Mouse (Mus musculus): ENCODE data around the gene Cyb5d1. TPM values are rescaled to one million over a fixed set of nuclear protein-coding genes. Genes with fewer than 3 reads are reported as not detected.

Gene Cyb5d1
- total RNA-seq (2023) = 32.5 TPM

DNA sequence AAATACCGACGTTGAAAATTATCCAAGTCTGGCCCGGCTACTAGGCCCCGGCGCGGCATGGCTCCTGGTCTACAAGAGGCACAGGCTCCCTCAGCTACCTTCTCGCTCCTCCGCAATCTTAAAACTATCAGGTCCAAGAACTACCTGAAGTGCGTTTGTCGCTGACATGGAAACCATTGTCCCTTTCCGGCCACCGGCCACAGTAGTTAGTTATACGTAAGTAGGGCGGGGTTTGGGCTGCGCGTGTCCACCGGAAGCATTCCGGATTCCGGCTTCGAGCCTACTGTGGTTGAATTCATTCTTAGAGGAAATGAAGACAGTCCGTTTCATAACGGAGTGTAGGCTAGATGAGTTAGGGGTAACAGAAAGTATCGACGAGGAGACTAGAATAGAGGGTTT, at the start of gene Cyb5d1, which contains the start of gene Naa38:
TSS of gene Cyb5d1 (minus strand) at position 397 of the 399 bp plus-strand sequence.
TSS of gene Naa38 (plus strand) at position 253 of the 399 bp plus-strand sequence.

DNA sequence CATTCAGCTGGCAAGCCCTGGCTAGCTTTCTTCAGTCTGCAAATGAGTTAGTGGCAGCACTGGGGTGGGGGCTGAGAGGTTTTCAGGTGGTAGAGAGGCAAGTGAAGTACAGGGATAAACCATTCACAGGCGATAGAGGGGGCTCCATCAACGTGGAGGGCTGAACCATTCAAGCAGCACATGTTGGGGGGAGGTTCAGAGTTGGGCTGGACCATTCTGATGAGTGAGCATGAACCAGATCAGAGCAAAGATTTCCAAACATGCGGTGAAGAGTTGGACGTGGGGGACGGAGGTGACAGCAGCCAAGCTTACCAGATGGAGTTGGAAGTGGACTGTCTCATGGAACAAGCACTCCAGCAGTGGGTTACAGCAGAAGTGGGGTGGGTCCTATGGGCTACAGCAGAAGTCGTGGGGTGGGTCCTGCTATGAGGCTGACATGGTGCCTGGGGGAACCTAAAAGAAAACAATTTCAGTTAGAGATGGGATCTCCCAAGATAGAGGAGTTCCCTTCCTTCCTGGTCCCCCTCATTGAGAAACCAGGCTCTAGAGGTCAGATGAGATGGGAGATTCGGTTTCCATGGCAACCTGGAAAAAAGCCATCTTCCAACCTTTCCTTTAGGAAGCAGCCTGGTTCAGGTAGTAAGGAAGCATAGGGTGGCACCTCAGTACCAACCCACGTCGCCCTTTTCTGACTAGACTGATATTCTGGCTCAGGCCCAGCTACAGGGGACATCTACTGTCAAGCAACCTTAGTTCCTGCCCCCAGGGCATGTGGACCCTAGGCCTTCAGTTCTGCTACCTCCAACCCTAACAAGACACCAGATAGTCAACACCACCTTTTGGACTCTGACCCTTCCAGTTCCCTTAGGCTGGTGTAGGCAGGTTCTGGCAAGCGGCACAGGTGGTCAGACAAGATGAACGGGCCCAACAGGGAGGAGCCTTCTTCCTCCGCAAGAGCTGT, 18.1 kb upstream of the Cyb5d1 start, which contains the start of gene Kdm6b:
TSS of gene Kdm6b (minus strand) at position 455 of the 961 bp plus-strand sequence.

DNA sequence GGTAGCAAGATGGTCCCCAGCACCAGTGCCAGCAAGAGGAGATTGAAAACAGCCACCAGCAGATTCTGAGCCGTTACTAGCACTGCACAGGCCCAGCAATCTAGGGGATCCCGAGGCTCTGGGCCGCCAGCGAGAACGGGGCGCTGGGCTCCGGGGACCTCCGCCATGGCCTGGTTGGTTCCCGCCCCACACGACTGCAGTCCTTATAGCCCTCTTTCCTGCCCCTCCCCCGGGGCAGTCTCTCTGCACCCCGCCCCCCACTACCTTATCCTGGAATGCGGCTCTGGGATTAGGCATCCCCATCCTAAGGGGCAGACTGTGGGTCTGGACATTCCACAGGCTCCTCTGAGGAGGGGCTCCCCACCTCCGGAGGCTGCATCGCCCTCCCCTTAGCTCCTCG, 2.6 kb upstream of the Cyb5d1 start, which contains the start of gene Tmem88:
TSS of gene Tmem88 (minus strand) at position 176 of the 400 bp plus-strand sequence.

DNA sequence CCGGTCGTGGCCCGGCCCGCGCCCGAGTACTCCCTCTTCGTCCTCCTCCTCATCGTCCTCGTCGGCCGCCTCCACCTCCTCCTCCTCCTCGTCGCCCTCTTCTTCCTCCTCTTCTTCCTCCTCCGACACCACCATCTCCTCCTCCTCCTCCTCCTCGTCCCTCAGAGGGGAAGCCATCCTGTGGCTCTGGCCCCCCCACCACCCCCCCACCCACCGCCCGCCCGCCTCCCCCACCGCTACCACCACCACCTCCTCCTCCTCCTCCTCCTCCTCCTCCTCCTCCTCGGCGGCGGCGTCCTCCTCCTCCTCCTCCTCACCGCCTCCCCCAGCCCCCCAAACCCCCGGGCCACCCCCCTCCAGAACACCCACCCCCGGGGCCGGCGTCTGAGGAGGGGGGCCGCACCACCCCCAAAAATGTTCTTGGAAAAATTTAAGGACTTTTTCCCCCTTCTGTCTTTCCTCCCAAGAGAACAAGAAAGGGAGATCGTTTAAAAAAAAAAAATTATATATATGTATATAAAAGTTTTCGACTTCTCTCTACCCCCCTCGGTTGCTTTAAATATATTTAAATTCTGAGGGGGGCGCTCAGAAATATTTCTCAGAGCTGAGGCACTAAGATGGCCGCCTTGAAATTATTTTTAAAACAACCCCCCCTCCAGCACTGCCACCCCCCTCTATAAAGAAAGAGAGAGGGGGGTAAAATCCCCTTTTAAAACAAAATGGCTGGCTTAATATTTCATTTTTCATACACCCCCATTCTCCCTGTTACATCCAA, 26.0 kb downstream of the Cyb5d1 start, which contains the start of gene Chd3:
TSS of gene Chd3 (minus strand) at position 192 of the 775 bp plus-strand sequence.

Other genes with a start within 250 kb of the Cyb5d1 start
- not detected for gene Alox12b, start 238.6 kb downstream of the Cyb5d1 start, total RNA-seq (2023)
- 1.1 TPM for gene Alox8, start 197.8 kb downstream of the Cyb5d1 start, total RNA-seq (2023)
- gene Gucy2e, start 158.6 kb downstream of the Cyb5d1 start, total RNA-seq (2023) = not detected
- 15.5 TPM for gene Cntrob, start 71.9 kb downstream of the Cyb5d1 start, total RNA-seq (2023)
- gene Trappc1, start 71.7 kb downstream of the Cyb5d1 start, total RNA-seq (2023) = 17.9 TPM
- 1.8 TPM for gene Kcnab3, start 69.4 kb downstream of the Cyb5d1 start, total RNA-seq (2023)
- 0.85 TPM for gene Rnf227, start 55.2 kb downstream of the Cyb5d1 start, total RNA-seq (2023)
- gene Chd3, start 26.2 kb downstream of the Cyb5d1 start, total RNA-seq (2023) = 737 TPM
- 29.4 TPM for gene Naa38, start 144 bp downstream of the Cyb5d1 start, total RNA-seq (2023)
- gene Tmem88, start 2.6 kb upstream of the Cyb5d1 start, total RNA-seq (2023) = 7.9 TPM
- 254 TPM for gene Kdm6b, start 18.0 kb upstream of the Cyb5d1 start, total RNA-seq (2023)
- 0.59 TPM for gene Dnah2, start 153.5 kb upstream of the Cyb5d1 start, total RNA-seq (2023)
- 0.23 TPM for gene Efnb3, start 164.6 kb upstream of the Cyb5d1 start, total RNA-seq (2023)
- gene Wrap53, start 184.6 kb upstream of the Cyb5d1 start, total RNA-seq (2023) = 7.5 TPM
- gene Trp53, start 184.7 kb upstream of the Cyb5d1 start, total RNA-seq (2023) = 112 TPM
- gene Atp1b2, start 210.3 kb upstream of the Cyb5d1 start, total RNA-seq (2023) = 0.91 TPM
- not detected for gene Shbg, start 222.3 kb upstream of the Cyb5d1 start, total RNA-seq (2023)
- gene Sat2, start 226.4 kb upstream of the Cyb5d1 start, total RNA-seq (2023) = not detected
- 64.1 TPM for gene Fxr2, start 237.4 kb upstream of the Cyb5d1 start, total RNA-seq (2023)